Mouse (Mus musculus): ENCODE measurements around the gene Llph.

GRCm38 (mm10) chr10:120202467-120203250 is 24.2 kb upstream of the Llph start:
- TF ChIP-seq CTCF (IDR thresholded peaks at IDR 0.05; ENCODE audit: low read depth) (no peak), EP300 (IDR thresholded peaks at IDR 0.05; ENCODE audit: low read depth) (no peak)

Data from heart, postnatal 0 days (tissue).